Mouse (Mus musculus): Measurements from ENCODE around the gene Midn. TPM values are rescaled to one million over a fixed set of nuclear protein-coding genes. Genes with fewer than 3 reads are reported as not detected.

Midn gene
- polyA plus RNA-seq, 1 experiment: 128 TPM

GRCm38 (mm10) chr10:80196778-80197581 lies 48.9 kb downstream of the Midn start:
- Histone ChIP-seq H3K27me3 (ENCODE audit: control insufficient read depth, insufficient read depth, low read length) (peaks cover 3% of the 10 kb centered on the region; the same call in 1 of the 2 replicates), H3K4me1 (ENCODE audit: control insufficient read depth, insufficient read depth, insufficient read length) (no peaks in the 10 kb centered on the region), H3K4me3 (ENCODE audit: extremely low read depth, insufficient read depth, insufficient read length) (no peak overlapping the region), H3K36me3 (ENCODE audit: control insufficient read depth, insufficient read depth, low read length) (no peaks in the 10 kb centered on the region), H3K27ac (ENCODE audit: insufficient read depth, low read length) (no peak overlapping the region)
- WGBS: 89% methylated on average over 33 of the region's 33 CpGs
- no peak for DNase-seq (ENCODE audit: low read depth in 1 of 2, low spot score in 2 of 2)
- TF ChIP-seq CTCF (IDR thresholded peaks at IDR 0.05; ENCODE audit: extremely low read depth, insufficient read depth, insufficient read length, insufficient replicate concordance) (no peak), POLR2A (IDR thresholded peaks at IDR 0.05; ENCODE audit: low read depth, low read length) (no peak)

GRCm38 (mm10) chr10:80199440-80200008 lies 51.5 kb downstream of the Midn start:
- Histone ChIP-seq H3K4me1 (ENCODE audit: control insufficient read depth, insufficient read depth, insufficient read length) (no peaks in the 10 kb centered on the region), H3K27ac (ENCODE audit: insufficient read depth, low read length) (no peak overlapping the region), H3K36me3 (ENCODE audit: control insufficient read depth, insufficient read depth, low read length) (no peaks in the 10 kb centered on the region), H3K27me3 (ENCODE audit: control insufficient read depth, insufficient read depth, low read length) (no peaks in the 10 kb centered on the region), H3K4me3 (ENCODE audit: extremely low read depth, insufficient read depth, insufficient read length) (no peak overlapping the region)
- 53% methylated on average over 3 of the region's 3 CpGs for WGBS
- TF ChIP-seq POLR2A (IDR thresholded peaks at IDR 0.05; ENCODE audit: low read depth, low read length): no peak
- TF ChIP-seq CTCF (IDR thresholded peaks at IDR 0.05; ENCODE audit: extremely low read depth, insufficient read depth, insufficient read length, insufficient replicate concordance): peak; percentile 88; the same call in 1 of the 2 replicates
- DNase-seq (ENCODE audit: low read depth in 1 of 2, low spot score in 2 of 2): peak; percentile 65 to 80

GRCm38 (mm10) chr10:80200485-80200884 lies 52.4 kb downstream of the Midn start:
- TF ChIP-seq POLR2A (IDR thresholded peaks at IDR 0.05; ENCODE audit: low read depth, low read length): no peak
- TF ChIP-seq CTCF (IDR thresholded peaks at IDR 0.05; ENCODE audit: extremely low read depth, insufficient read depth, insufficient read length, insufficient replicate concordance): no peak
- no peak for DNase-seq (ENCODE audit: low read depth in 1 of 2, low spot score in 2 of 2)
- Histone ChIP-seq H3K36me3 (ENCODE audit: control insufficient read depth, insufficient read depth, low read length) (no peaks in the 10 kb centered on the region), H3K27ac (ENCODE audit: insufficient read depth, low read length) (no peak overlapping the region), H3K27me3 (ENCODE audit: control insufficient read depth, insufficient read depth, low read length) (no peaks in the 10 kb centered on the region), H3K4me3 (ENCODE audit: extremely low read depth, insufficient read depth, insufficient read length) (no peak overlapping the region), H3K4me1 (ENCODE audit: control insufficient read depth, insufficient read depth, insufficient read length) (no peaks in the 10 kb centered on the region)
- WGBS: 85% methylated on average over 6 of the region's 6 CpGs

GRCm38 (mm10) chr10:80204055-80204454 lies 56.0 kb downstream of the Midn start:
- no peaks in the 10 kb centered on the region for H3K4me1 ChIP-seq (ENCODE audit: control insufficient read depth, insufficient read depth, insufficient read length)
- no peak overlapping the region for H3K4me3 ChIP-seq (ENCODE audit: extremely low read depth, insufficient read depth, insufficient read length)
- H3K36me3 ChIP-seq (ENCODE audit: control insufficient read depth, insufficient read depth, low read length): no peaks in the 10 kb centered on the region
- no peak overlapping the region for H3K27ac ChIP-seq (ENCODE audit: insufficient read depth, low read length)
- no peaks in the 10 kb centered on the region for H3K27me3 ChIP-seq (ENCODE audit: control insufficient read depth, insufficient read depth, low read length)
- no peak for DNase-seq (ENCODE audit: low read depth in 1 of 2, low spot score in 2 of 2)
- TF ChIP-seq CTCF (IDR thresholded peaks at IDR 0.05; ENCODE audit: extremely low read depth, insufficient read depth, insufficient read length, insufficient replicate concordance): no peak
- no peak for TF ChIP-seq POLR2A (IDR thresholded peaks at IDR 0.05; ENCODE audit: low read depth, low read length)
- 72% methylated on average over 7 of the region's 7 CpGs for WGBS

GRCm38 (mm10) chr10:80207201-80207600 lies 59.1 kb downstream of the Midn start:
- Histone ChIP-seq H3K4me3 (ENCODE audit: extremely low read depth, insufficient read depth, insufficient read length) (no peak overlapping the region), H3K27me3 (ENCODE audit: control insufficient read depth, insufficient read depth, low read length) (no peaks in the 10 kb centered on the region), H3K27ac (ENCODE audit: insufficient read depth, low read length) (no peak overlapping the region), H3K36me3 (ENCODE audit: control insufficient read depth, insufficient read depth, low read length) (no peaks in the 10 kb centered on the region), H3K4me1 (ENCODE audit: control insufficient read depth, insufficient read depth, insufficient read length) (no peaks in the 10 kb centered on the region)
- no peak for DNase-seq (ENCODE audit: low read depth in 1 of 2, low spot score in 2 of 2)
- 91% methylated on average over 1 of the region's 1 CpGs for WGBS
- TF ChIP-seq POLR2A (IDR thresholded peaks at IDR 0.05; ENCODE audit: low read depth, low read length) (no peak), CTCF (IDR thresholded peaks at IDR 0.05; ENCODE audit: extremely low read depth, insufficient read depth, insufficient read length, insufficient replicate concordance) (no peak)

- no peak overlapping the region for H3K27ac ChIP-seq (ENCODE audit: insufficient read depth, low read length)
- WGBS: 88% methylated on average over 10 of the region's 10 CpGs
- H3K27me3 ChIP-seq (ENCODE audit: control insufficient read depth, insufficient read depth, low read length): no peaks in the 10 kb centered on the region
- no peak overlapping the region for H3K4me3 ChIP-seq (ENCODE audit: extremely low read depth, insufficient read depth, insufficient read length)
- H3K4me1 ChIP-seq (ENCODE audit: control insufficient read depth, insufficient read depth, insufficient read length): no peaks in the 10 kb centered on the region
- TF ChIP-seq CTCF (IDR thresholded peaks at IDR 0.05; ENCODE audit: extremely low read depth, insufficient read depth, insufficient read length, insufficient replicate concordance) (no peak), POLR2A (IDR thresholded peaks at IDR 0.05; ENCODE audit: low read depth, low read length) (no peak)
- H3K36me3 ChIP-seq (ENCODE audit: control insufficient read depth, insufficient read depth, low read length): no peaks in the 10 kb centered on the region
- DNase-seq (ENCODE audit: low read depth in 1 of 2, low spot score in 2 of 2): no peak
Measured at GRCm38 (mm10) chr10:80207676-80208075, 59.6 kb downstream of the Midn start.

Other genes with a start within 250 kb of the Midn start
- 46.4 and 73.7 TPM in 2 replicates for gene Med16, start 239.3 kb upstream of the Midn start, polyA plus RNA-seq (2012; rRNA removed)
- gene Gm26602, start 237.4 kb upstream of the Midn start, polyA plus RNA-seq (2012; rRNA removed): not detected in 2 replicates
- gene Kiss1r, start 231.3 kb upstream of the Midn start, polyA plus RNA-seq (2012; rRNA removed): 5.3 and 6.3 TPM in 2 replicates
- 117 and 150 TPM in 2 replicates for gene R3hdm4, start 227.1 kb upstream of the Midn start, polyA plus RNA-seq (2012; rRNA removed)
- gene Arid3a, start 221.2 kb upstream of the Midn start, polyA plus RNA-seq (2012; rRNA removed): 15.0 and 23.2 TPM in 2 replicates
- 41.2 and 51.6 TPM in 2 replicates for gene Wdr18, start 188.1 kb upstream of the Midn start, polyA plus RNA-seq (2012; rRNA removed)
- 0.12 and 0.16 TPM in 2 replicates for gene Grin3b, start 177.6 kb upstream of the Midn start, polyA plus RNA-seq (2012; rRNA removed)
- 266 and 371 TPM in 2 replicates for gene Tmem259, start 163.9 kb upstream of the Midn start, polyA plus RNA-seq (2012; rRNA removed)
- 297 and 409 TPM in 2 replicates for gene Cnn2, start 159.7 kb upstream of the Midn start, polyA plus RNA-seq (2012; rRNA removed)
- gene Abca7, start 151.8 kb upstream of the Midn start, polyA plus RNA-seq (2012; rRNA removed): 50.4 and 64.5 TPM in 2 replicates
- 492 and 574 TPM in 2 replicates for gene Arhgap45, start 131.6 kb upstream of the Midn start, polyA plus RNA-seq (2012; rRNA removed)
- gene Polr2e, start 108.5 kb upstream of the Midn start, polyA plus RNA-seq (2012; rRNA removed): 139 and 182 TPM in 2 replicates
- 238 and 259 TPM in 2 replicates for gene Gpx4, start 101.1 kb upstream of the Midn start, polyA plus RNA-seq (2012; rRNA removed)
- 95.0 and 122 TPM in 2 replicates for gene Sbno2, start 42.7 kb upstream of the Midn start, polyA plus RNA-seq (2012; rRNA removed)
- gene Stk11, start 32.5 kb upstream of the Midn start, polyA plus RNA-seq (2012; rRNA removed): 120 and 144 TPM in 2 replicates
- gene Atp5d, start 9.6 kb upstream of the Midn start, polyA plus RNA-seq (2012; rRNA removed): 592 and 782 TPM in 2 replicates
- 11.9 and 13.4 TPM in 2 replicates for gene Cbarp, start 7.4 kb upstream of the Midn start, polyA plus RNA-seq (2012; rRNA removed)
- gene Cirbp, start 17.7 kb downstream of the Midn start, polyA plus RNA-seq (2012; rRNA removed): 144 and 151 TPM in 2 replicates
- gene 1600002K03Rik, start 24.7 kb downstream of the Midn start, polyA plus RNA-seq (2012; rRNA removed): 10.8 TPM in 2 replicates
- 1.3 and 1.8 TPM in 2 replicates for gene Efna2, start 31.2 kb downstream of the Midn start, polyA plus RNA-seq (2012; rRNA removed)
- 35.1 and 42.8 TPM in 2 replicates for gene Mum1, start 78.2 kb downstream of the Midn start, polyA plus RNA-seq (2012; rRNA removed)
- gene Ndufs7, start 100.8 kb downstream of the Midn start, polyA plus RNA-seq (2012; rRNA removed): 314 and 402 TPM in 2 replicates
- gene Gamt, start 112.7 kb downstream of the Midn start, polyA plus RNA-seq (2012; rRNA removed): 19.7 and 23.5 TPM in 2 replicates
- gene Dazap1, start 113.2 kb downstream of the Midn start, polyA plus RNA-seq (2012; rRNA removed): 66.8 and 74.5 TPM in 2 replicates
- 2,107 and 2,204 TPM in 2 replicates for gene Rps15, start 144.2 kb downstream of the Midn start, polyA plus RNA-seq (2012; rRNA removed)
- 0.68 and 1.00 TPM in 2 replicates for gene Apc2, start 147.7 kb downstream of the Midn start, polyA plus RNA-seq (2012; rRNA removed)
- gene 2310011J03Rik, start 172.3 kb downstream of the Midn start, polyA plus RNA-seq (2012; rRNA removed): 40.6 and 56.7 TPM in 2 replicates
- gene Pcsk4, start 181.2 kb downstream of the Midn start, polyA plus RNA-seq (2012; rRNA removed): 6.2 and 10.0 TPM in 2 replicates
- 2.1 and 2.5 TPM in 2 replicates for gene Reep6, start 181.7 kb downstream of the Midn start, polyA plus RNA-seq (2012; rRNA removed)
- 8.8 and 14.3 TPM in 2 replicates for gene Adamtsl5, start 200.1 kb downstream of the Midn start, polyA plus RNA-seq (2012; rRNA removed)
- gene Plk5, start 208.2 kb downstream of the Midn start, polyA plus RNA-seq (2012; rRNA removed): 0.04 TPM in 1 of 2 replicates, not detected in the other
- gene Mex3d, start 239.4 kb downstream of the Midn start, polyA plus RNA-seq (2012; rRNA removed): 13.4 and 22.6 TPM in 2 replicates

All from spleen, adult 2 months (tissue).